Mouse (Mus musculus) CH12.LX (cell line): ENCODE measurements around the gene Notch3. TPM values are rescaled to one million over a fixed set of nuclear protein-coding genes. Genes with fewer than 3 reads are reported as not detected.
"Not testable (repeated sequence)": the region's sequence is repeated elsewhere in the genome, so short reads cannot be mapped to it uniquely, and the experiment has no call there.

Source experiments
- DNase-seq: peaks from one replicate; pipeline ENCODE4 v3.0.0-alpha.2; 2013; ENCODE audit errors: extremely low read depth
- H3K27ac ChIP-seq: 2 replicates; pipeline ENCODE4 v1.5.1; 2012; ENCODE audit warnings: low read depth, mild to moderate bottlenecking, control low read depth, moderate library complexity; ENCODE audit not compliant: insufficient read depth
- H3K27me3 ChIP-seq: replicated peaks from 2 replicates; pipeline ENCODE3; 2012; ENCODE audit warnings: inconsistent platforms
- H3K36me3 ChIP-seq, 2 experiments: replicated peaks in 1 of 2; 2 replicates each; pipeline versions ENCODE3 to v1.6.1; 2012; ENCODE audit warnings: inconsistent platforms in 1 of 2, low read length in 1 of 2, mild to moderate bottlenecking in 1 of 2, mixed read lengths in 1 of 2, moderate library complexity in 1 of 2; ENCODE audit not compliant: control insufficient read depth in 1 of 2, insufficient read depth in 1 of 2
- H3K4me1 ChIP-seq, 2 experiments: 2 replicates each; pipeline ENCODE4 v1.6.1; 2012; ENCODE audit warnings: inconsistent platforms in 1 of 2, moderate library complexity in 1 of 2; ENCODE audit not compliant: insufficient read depth in 2 of 2, control insufficient read depth in 1 of 2
- H3K4me2 ChIP-seq: 2 replicates; pipeline ENCODE4 v1.6.1; 2012; ENCODE audit warnings: low read depth, mild to moderate bottlenecking, control low read depth; ENCODE audit not compliant: poor library complexity, insufficient read depth, severe bottlenecking
- H3K4me3 ChIP-seq, 3 experiments: fragments of 150-350 bp in 1 of 3; sonication (generic) in 1 of 3; replicated peaks in 1 of 3; 2 replicates each; pipeline versions ENCODE3 to v1.5.1; 2011 to 2012; ENCODE audit warnings: low read depth in 2 of 3, low read length in 2 of 3, mild to moderate bottlenecking in 2 of 3, moderate library complexity in 2 of 3, control low read depth in 1 of 3, improper control_type of control experiment in 1 of 3, inconsistent platforms in 1 of 3, mixed read lengths in 1 of 3; ENCODE audit not compliant: poor library complexity in 1 of 3
- H3K79me2 ChIP-seq: replicated peaks from 2 replicates; pipeline ENCODE4 v1.6.1; 2012; ENCODE audit warnings: mild to moderate bottlenecking, moderate library complexity; ENCODE audit not compliant: control insufficient read depth, poor library complexity, insufficient read depth, severe bottlenecking; ENCODE audit errors: extremely low read depth
- H3K9ac ChIP-seq: 2 replicates; pipeline ENCODE4 v1.6.1; 2012; ENCODE audit warnings: low read depth, mild to moderate bottlenecking, control low read depth, moderate library complexity; ENCODE audit not compliant: insufficient read depth
- H3K9me3 ChIP-seq: replicated peaks from 2 replicates; pipeline ENCODE3; 2012; ENCODE audit warnings: low read length, inconsistent platforms, mixed read lengths
- BHLHE40 ChIP-seq: IDR thresholded peaks from 2 replicates; pipeline ENCODE4 v1.6.1; 2011; ENCODE audit warnings: mild to moderate bottlenecking, low read depth, low read length, improper control_type of control experiment
- CHD1 ChIP-seq: IDR thresholded peaks from 2 replicates; pipeline ENCODE4 v1.6.1; 2012; ENCODE audit warnings: low read depth, low read length, improper control_type of control experiment, inconsistent platforms
- CHD2 ChIP-seq: IDR thresholded peaks from 2 replicates; pipeline ENCODE4 v1.6.1; 2011; ENCODE audit warnings: low read length, improper control_type of control experiment
- CTCF ChIP-seq, 2 experiments: IDR thresholded peaks in 1 of 2; conservative IDR thresholded peaks in 1 of 2; 2 replicates each; pipeline ENCODE4 v1.5.1; 2011 to 2012; ENCODE audit warnings: low read depth in 2 of 2, low read length in 2 of 2, improper control_type of control experiment in 1 of 2, inconsistent platforms in 1 of 2, mild to moderate bottlenecking in 1 of 2, moderate library complexity in 1 of 2
- EP300 ChIP-seq: IDR thresholded peaks from 2 replicates; pipeline ENCODE4 v1.6.1; 2011; ENCODE audit warnings: low read length, improper control_type of control experiment
- ETS1 ChIP-seq: conservative IDR thresholded peaks from 2 replicates; pipeline ENCODE4 v1.6.1; 2012; ENCODE audit warnings: low read depth, mild to moderate bottlenecking, inconsistent platforms, low read length, improper control_type of control experiment, moderate library complexity
- IRF4 ChIP-seq: IDR thresholded peaks from 2 replicates; pipeline ENCODE4 v1.6.1; 2014; ENCODE audit warnings: low read depth, mild to moderate bottlenecking, inconsistent platforms, low read length, improper control_type of control experiment
- JUN ChIP-seq: IDR thresholded peaks from 2 replicates; pipeline ENCODE4 v1.6.1; 2011; ENCODE audit warnings: low read depth, mild to moderate bottlenecking, low read length, improper control_type of control experiment, moderate library complexity; ENCODE audit not compliant: insufficient read depth
- JUND ChIP-seq: conservative IDR thresholded peaks from 2 replicates; pipeline ENCODE4 v1.6.1; 2011; ENCODE audit warnings: low read depth, low read length, improper control_type of control experiment
- KAT2A ChIP-seq: IDR thresholded peaks from 2 replicates; pipeline ENCODE4 v1.6.1; 2012; ENCODE audit warnings: low read length, improper control_type of control experiment, inconsistent platforms; ENCODE audit not compliant: insufficient replicate concordance
- MAZ ChIP-seq: IDR thresholded peaks from 2 replicates; pipeline ENCODE4 v1.6.1; 2012; ENCODE audit warnings: low read depth, mild to moderate bottlenecking, inconsistent platforms, low read length, improper control_type of control experiment, moderate library complexity
- MYC ChIP-seq: IDR thresholded peaks from 2 replicates; pipeline ENCODE4 v1.6.1; 2011; ENCODE audit warnings: low read depth, mild to moderate bottlenecking, improper control_type of control experiment, low read length
- PAX5 ChIP-seq: IDR thresholded peaks from 2 replicates; pipeline ENCODE4 v1.6.1; 2012; ENCODE audit warnings: low read length, inconsistent platforms, mixed read lengths
- POLR2A ChIP-seq: IDR thresholded peaks from 2 replicates; pipeline ENCODE4 v1.6.1; 2011; ENCODE audit warnings: low read depth, mild to moderate bottlenecking, improper control_type of control experiment, low read length
- POLR2AphosphoS2 ChIP-seq: IDR thresholded peaks from 2 replicates; pipeline ENCODE4 v1.6.1; 2011; ENCODE audit warnings: low read depth, low read length, improper control_type of control experiment
- RAD21 ChIP-seq: IDR thresholded peaks from 2 replicates; pipeline ENCODE4 v1.6.1; 2011; ENCODE audit warnings: low read depth, mild to moderate bottlenecking, low read length, improper control_type of control experiment, moderate library complexity
- RCOR1 ChIP-seq: conservative IDR thresholded peaks from 2 replicates; pipeline ENCODE4 v1.6.1; 2012; ENCODE audit warnings: low read depth, mild to moderate bottlenecking, inconsistent platforms, low read length, improper control_type of control experiment
- SIN3A ChIP-seq: IDR thresholded peaks from 2 replicates; pipeline ENCODE4 v1.6.1; 2012; ENCODE audit warnings: low read length, improper control_type of control experiment, inconsistent platforms
- SMC3 ChIP-seq: IDR thresholded peaks from 2 replicates; pipeline ENCODE4 v1.6.1; 2011; ENCODE audit warnings: low read depth, low read length, improper control_type of control experiment
- TBP ChIP-seq: conservative IDR thresholded peaks from 2 replicates; pipeline ENCODE4 v1.6.1; 2011; ENCODE audit warnings: low read depth, low read length, improper control_type of control experiment
- TCF12 ChIP-seq: IDR thresholded peaks from 2 replicates; pipeline ENCODE4 v1.6.1; 2014; ENCODE audit warnings: low read depth, mild to moderate bottlenecking, inconsistent platforms, low read length, improper control_type of control experiment
- USF1 ChIP-seq: IDR thresholded peaks from 2 replicates; pipeline ENCODE4 v1.6.1; 2014; ENCODE audit warnings: low read depth, mild to moderate bottlenecking, inconsistent platforms, low read length, improper control_type of control experiment
- ZC3H11A ChIP-seq: IDR thresholded peaks from 2 replicates; pipeline ENCODE4 v1.6.1; 2012; ENCODE audit warnings: low read depth, mild to moderate bottlenecking, inconsistent platforms, low read length, improper control_type of control experiment
- dilution Hi-C: fragments of 300-500 bp; cut with MboI; formaldehyde crosslinking; loops from 2 replicates; pipeline ENCODE4 v1.14.3; 2020; ENCODE audit warnings: low sequenced_read_pairs; ENCODE audit not compliant: extremely low pct_unique_long_range_greater_than_20kb, extremely low pct_ligation_motif_present
- in situ Hi-C: fragments of 300-500 bp; cut with MboI; formaldehyde crosslinking; loops from 3 replicates; pipeline ENCODE4 v1.14.3; 2019; ENCODE audit warnings: low sequenced_read_pairs, low pct_ligation_motif_present, low pct_unique_long_range_greater_than_20kb, mixed read lengths
- polyA plus RNA-seq: library from polyadenylated mRNA; unstranded; fragments of >175 nt; gene quantifications from 2 replicates; pipeline ENCODE4 v1.2.1, GENCODE M21; 2012; ENCODE audit warnings: low read depth; ENCODE audit not compliant: insufficient read length
- total RNA-seq, 2 experiments: library from RNA; depleted of rRNA; stranded (reverse); fragments of 300-350 nt in 1 of 2; fragments of >200 nt in 1 of 2; gene quantifications; 2 replicates each; pipeline ENCODE4 v1.2.3; 2012 to 2014

Notch3 gene
- total and polyA plus RNA-seq, 3 experiments = 0.17 TPM; not detected in 2

DNA sequence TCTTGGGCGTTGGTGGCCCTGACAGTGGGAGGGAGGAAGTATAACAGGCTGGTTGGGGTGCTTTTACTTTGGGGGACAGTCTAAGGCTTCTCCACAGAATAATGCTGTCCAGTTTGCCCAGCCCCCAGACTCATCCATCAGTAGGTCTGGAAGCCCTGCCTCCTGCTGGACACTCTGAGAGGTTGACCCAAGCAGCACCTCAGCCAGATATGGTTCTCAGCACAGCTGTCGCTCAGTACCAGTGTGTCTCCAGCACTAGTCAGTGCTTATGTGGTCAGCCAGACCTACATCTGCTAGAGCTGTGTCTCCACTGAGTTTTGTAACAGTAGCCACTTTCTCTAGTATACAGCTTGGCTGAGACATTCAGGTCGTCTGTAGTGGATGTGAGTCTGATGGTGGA lies 48.2 kb downstream of the Notch3 start:
- dilution Hi-C loops = no loop called here
- H3K36me3 ChIP-seq = no peaks in the 10 kb centered on the region
- no peak overlapping the region for H3K4me3 ChIP-seq
- no peak overlapping the region for H3K27ac ChIP-seq
- peak overlapping the region; percentile 0; the same call in 1 of the 2 replicates for H3K4me2 ChIP-seq
- H3K9ac ChIP-seq = no peak overlapping the region
- H3K79me2 ChIP-seq = no peaks in the 10 kb centered on the region
- H3K4me1 ChIP-seq = peaks cover 5 to 11% of the 10 kb centered on the region in 2 experiments
- no peaks in the 10 kb centered on the region for H3K9me3 ChIP-seq
- peaks cover 12% of the 10 kb centered on the region for H3K27me3 ChIP-seq
- no peak for TF ChIP-seq JUND
- peak; percentile 26; the same call in 1 of the 2 replicates for TF ChIP-seq SMC3
- no peak for TF ChIP-seq TCF12
- TF ChIP-seq RAD21 = no peak; the same call in 1 of the 2 replicates
- TF ChIP-seq CTCF (conservative IDR thresholded peaks at IDR 0.05 in 1 of 2, IDR thresholded peaks at IDR 0.05 in 1 of 2; ENCODE audit: low read depth in 2 of 2, low read length in 2 of 2) = peak in 1 of 2 experiments; percentile 38; a peak in 2 of 4 replicates
- TF ChIP-seq RCOR1 = no peak
- no peak for TF ChIP-seq MAZ
- TF ChIP-seq USF1 = no peak
- TF ChIP-seq MYC = no peak
- TF ChIP-seq, all 38 proteins: peak for 2
- in situ Hi-C loops = no loop called here
- DNase-seq = no peak

DNA sequence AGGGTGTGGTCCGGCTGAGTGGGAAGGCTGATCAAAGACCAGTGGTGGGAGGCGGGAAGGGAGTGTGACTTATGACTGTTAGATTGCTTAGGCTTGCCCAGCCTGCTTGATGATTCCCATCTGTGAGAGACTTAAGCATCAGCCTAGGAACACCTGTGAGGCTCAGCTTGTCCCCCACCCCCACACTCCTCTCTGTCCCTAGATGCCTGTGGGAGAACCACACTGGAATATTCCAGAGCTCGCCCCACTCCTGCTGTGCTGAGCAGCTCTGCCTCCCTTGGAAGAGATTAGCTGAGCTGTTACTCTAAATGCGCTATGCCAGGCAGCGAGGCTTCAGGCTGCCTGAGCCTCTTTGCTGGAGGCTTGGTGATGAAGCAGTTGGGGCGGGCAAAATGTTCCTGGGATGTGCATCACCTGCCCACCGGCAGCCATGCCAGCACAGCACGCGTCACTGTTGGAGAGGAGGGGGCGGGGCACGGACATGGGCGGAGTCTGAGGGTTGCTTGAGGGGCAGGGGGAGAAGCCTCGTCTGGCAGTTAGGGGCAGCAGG lies 48.7 kb downstream of the Notch3 start:
- H3K4me3 ChIP-seq, H3K36me3 ChIP-seq, DNase-seq, H3K9ac ChIP-seq, H3K79me2 ChIP-seq, H3K27ac ChIP-seq, in situ Hi-C loops, H3K9me3 ChIP-seq, dilution Hi-C loops: not testable (repeated sequence)
- Histone ChIP-seq H3K27me3 (peaks cover 11% of the 10 kb centered on the region), H3K4me1 (peaks cover 5 to 11% of the 10 kb centered on the region in 2 experiments), H3K4me2 (peak overlapping the region; percentile 0; the same call in 1 of the 2 replicates)

DNA sequence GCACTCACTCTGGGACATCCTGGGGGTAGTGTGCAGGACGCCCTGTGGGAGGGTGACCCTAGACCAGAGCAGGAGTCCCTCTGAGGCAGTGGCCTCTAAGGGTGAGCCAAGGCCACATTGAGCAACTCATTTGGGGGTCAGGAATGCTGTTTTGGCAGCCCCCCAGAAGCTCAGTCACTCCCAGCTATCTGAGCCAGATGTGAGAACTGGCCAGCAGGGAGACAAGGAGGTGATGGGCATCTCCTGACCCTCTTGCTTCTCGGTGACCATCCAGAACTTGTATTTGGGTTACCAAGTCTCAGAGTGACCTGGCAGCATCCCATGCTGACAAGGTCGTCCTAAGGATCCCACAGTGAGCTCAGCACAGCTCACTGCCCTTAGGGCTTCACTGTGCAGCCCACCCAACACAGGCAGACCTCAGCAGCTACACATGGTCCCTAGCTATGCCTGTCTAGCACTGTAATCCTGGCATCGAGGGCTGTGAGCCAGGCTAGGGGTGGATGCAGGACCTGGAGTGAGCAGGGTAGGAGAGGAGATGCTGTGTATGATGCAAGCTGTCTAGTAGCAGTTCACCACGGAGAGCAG lies 49.3 kb downstream of the Notch3 start:
- no peaks in the 10 kb centered on the region for H3K79me2 ChIP-seq
- no peak overlapping the region for H3K27ac ChIP-seq
- peaks cover 5 to 9% of the 10 kb centered on the region in 2 experiments for H3K4me1 ChIP-seq
- no peak overlapping the region for H3K9ac ChIP-seq
- no peaks in the 10 kb centered on the region for H3K9me3 ChIP-seq
- peaks cover 8% of the 10 kb centered on the region for H3K27me3 ChIP-seq
- DNase-seq = no peak
- H3K4me3 ChIP-seq = no peak overlapping the region
- TF ChIP-seq SMC3 (no peak), SIN3A (no peak), IRF4 (no peak), ZC3H11A (no peak), RCOR1 (no peak), TBP (no peak), EP300 (no peak), CHD2 (no peak), JUND (no peak), JUN (no peak), BHLHE40 (no peak), POLR2AphosphoS2 (no peak), KAT2A (no peak), RAD21 (no peak), ETS1 (no peak), PAX5 (no peak), MYC (no peak), CHD1 (no peak), POLR2A (no peak)
- dilution Hi-C loops (no loop called here), in situ Hi-C loops (no loop called here)
- no peak overlapping the region for H3K4me2 ChIP-seq
- no peaks in the 10 kb centered on the region for H3K36me3 ChIP-seq
